Mouse (Mus musculus) E14TG2a.4 (cell line): ENCODE measurements around the gene Selenbp2.
"Not testable (repeated sequence)": the region's sequence is repeated elsewhere in the genome, so short reads cannot be mapped to it uniquely, and the experiment has no call there.

ENCODE experiments used
- CTCF ChIP-seq: conservative IDR thresholded peaks from 2 replicates; pipeline ENCODE4 v1.5.1; 2014; ENCODE audit warnings: low read length
- NANOG ChIP-seq: IDR thresholded peaks from 2 replicates; pipeline ENCODE4 v1.6.1; 2014; ENCODE audit warnings: borderline replicate concordance, low read length, mixed read lengths
- POU5F1 ChIP-seq: IDR thresholded peaks from 2 replicates; pipeline ENCODE4 v1.6.1; 2014; ENCODE audit warnings: low read length, borderline replicate concordance

DNA sequence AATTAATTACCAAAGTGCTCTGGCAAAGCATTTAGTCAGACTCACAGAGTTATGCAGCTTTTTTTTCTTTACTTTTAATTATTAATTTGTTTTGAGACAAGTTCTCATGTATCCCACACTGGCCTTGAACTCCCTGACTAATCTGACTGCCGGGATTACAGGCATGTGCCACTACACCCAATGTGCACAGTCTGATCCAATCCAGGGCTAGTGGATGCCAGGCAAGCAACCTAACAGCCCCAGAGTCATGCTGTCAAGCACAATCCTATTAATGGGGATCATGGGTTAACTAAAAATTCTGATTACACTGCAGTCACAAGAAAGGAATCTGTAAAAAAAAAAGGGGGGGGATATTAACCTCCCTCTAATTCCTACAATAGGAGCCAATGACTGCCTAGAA is 39.4 kb upstream of the Selenbp2 start:
- not testable (repeated sequence) for TF ChIP-seq CTCF, NANOG, POU5F1
